Mouse (Mus musculus): ENCODE measurements around the gene Nkx2-3. TPM values are rescaled to one million over a fixed set of nuclear protein-coding genes. Genes with fewer than 3 reads are reported as not detected.

Gene Nkx2-3
- polyA plus RNA-seq, 1 experiment from 2014 or later = not detected

- Histone ChIP-seq H3K36me3 (replicated peaks; ENCODE audit: control insufficient read depth, insufficient read depth) (no peaks in the 10 kb centered on the region), H3K9me3 (ENCODE audit: control insufficient read depth, low read length) (no peaks in the 10 kb centered on the region), H3K4me1 (replicated peaks; ENCODE audit: control insufficient read depth, insufficient read depth, low read length) (no peaks in the 10 kb centered on the region), H3K27ac (no peak overlapping the region), H3K4me2 (replicated peaks) (no peak overlapping the region), H3K27me3 (ENCODE audit: control insufficient read depth, insufficient read depth, low read length) (peaks cover 98% of the 10 kb centered on the region), H3K9ac (no peak overlapping the region), H3K4me3 (replicated peaks; ENCODE audit: low read length) (no peak overlapping the region)
- ATAC-seq (ENCODE audit: low FRiP score) (no peak), DNase-seq (ENCODE audit: low spot score) (no peak)
- 7% methylated on average over 7 of the region's 7 CpGs for WGBS
These were observed 7.5 kb upstream of the Nkx2-3 start for GRCm38 (mm10) chr19:43604492-43605120.

DNA sequence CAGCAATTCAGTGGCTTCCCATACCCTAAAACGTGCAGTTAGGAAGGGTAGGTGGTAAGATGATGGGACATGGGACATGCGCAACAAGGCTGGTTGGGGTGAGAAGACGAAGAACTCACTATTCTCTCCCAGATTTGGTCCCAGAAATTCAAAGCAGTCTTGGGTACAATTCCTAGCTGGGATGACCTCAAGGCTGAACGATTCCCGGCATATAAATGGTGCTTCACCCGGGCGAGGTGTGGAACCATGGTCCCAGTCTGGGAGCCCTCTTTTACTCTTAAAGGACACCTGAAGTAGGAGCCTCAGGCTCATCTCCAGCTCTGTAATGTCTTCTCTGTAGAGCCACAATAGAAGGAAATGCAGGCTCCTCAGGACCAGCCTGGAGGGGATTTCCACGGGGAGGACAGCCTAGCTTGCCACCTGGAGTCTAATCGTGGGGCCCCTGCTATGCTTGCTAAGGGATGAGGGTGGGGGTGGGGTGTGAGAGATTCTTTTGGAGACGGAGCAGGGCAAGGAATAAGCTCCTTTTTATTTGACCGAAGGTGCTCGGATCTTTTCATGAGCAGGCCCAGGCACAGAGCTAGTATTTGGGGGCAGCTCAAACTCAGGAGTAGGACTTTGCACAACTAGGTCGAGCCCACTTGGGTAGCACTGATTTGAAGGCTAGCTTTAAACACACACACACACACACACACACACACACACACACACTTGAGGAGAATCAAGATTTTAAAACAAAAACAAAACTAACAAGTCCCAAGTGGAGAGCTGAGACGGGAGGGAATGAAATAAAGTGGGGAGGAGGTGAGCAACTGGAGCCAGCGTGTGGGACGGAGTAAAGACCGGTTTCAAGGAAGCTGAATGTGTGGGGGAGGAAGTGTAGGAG lies 6.2 kb upstream of the Nkx2-3 start:
- whole genome bisulfite sequencing = 3% methylated on average over 17 of the region's 17 CpGs
- no peaks in the 10 kb centered on the region for H3K4me1 ChIP-seq (replicated peaks; ENCODE audit: control insufficient read depth, insufficient read depth, low read length)
- peaks cover 98% of the 10 kb centered on the region for H3K27me3 ChIP-seq (ENCODE audit: control insufficient read depth, insufficient read depth, low read length)
- DNase-seq (ENCODE audit: low spot score) (no peak), ATAC-seq (ENCODE audit: low FRiP score) (no peak)
- H3K27ac ChIP-seq = no peak overlapping the region
- H3K4me3 ChIP-seq (replicated peaks; ENCODE audit: low read length) = no peak overlapping the region
- H3K9ac ChIP-seq = no peak overlapping the region
- H3K4me2 ChIP-seq (replicated peaks) = no peak overlapping the region
- H3K9me3 ChIP-seq (ENCODE audit: control insufficient read depth, low read length) = no peaks in the 10 kb centered on the region
- H3K36me3 ChIP-seq (replicated peaks; ENCODE audit: control insufficient read depth, insufficient read depth) = no peaks in the 10 kb centered on the region

DNA sequence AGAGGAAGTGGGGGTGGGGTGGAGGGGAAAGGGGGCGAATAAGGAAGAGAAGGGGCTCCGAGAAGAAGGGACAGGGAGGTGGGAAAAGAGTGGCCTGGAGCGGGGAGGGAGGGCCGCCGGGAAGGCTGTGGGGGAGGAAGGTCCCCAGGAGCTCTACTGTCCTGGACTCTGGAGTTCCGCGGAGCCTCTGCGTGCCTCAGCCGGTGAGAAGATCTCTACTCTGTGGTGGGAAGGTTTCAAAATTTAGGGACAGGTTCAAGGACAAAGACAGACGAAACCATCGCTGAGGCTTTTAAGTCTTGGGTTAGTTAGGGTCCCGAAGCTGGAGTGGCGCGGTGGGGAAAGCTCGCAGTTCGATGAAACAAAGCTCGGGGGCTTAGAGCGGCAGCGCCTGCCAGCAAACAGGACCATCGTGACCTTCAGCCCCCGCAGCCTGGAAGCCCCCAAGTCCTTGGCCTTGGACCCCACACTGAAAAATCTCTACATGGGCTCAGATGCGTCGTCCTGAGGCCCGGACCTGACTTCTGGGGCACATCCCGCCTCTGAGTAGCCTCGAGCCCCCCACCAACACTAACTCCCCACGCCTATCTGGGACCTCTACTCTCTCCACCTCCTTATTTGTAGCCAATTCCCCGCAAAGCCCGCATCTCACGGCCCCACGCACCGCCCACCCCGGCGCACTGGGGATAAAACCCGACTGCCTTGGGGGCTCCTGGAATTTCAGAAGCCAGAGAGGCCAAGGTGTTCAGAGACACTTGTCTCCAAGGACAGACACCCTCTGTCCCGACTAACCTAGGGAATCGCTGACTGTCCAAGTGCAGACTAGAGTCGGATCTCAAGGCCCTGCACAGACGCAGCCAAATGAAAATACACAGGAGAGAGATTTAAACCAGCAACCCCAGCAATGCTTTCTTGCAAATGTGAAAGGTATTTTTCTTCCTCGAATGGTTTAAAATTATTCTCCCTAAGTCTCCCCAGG lies 5.3 kb upstream of the Nkx2-3 start:
- Histone ChIP-seq H3K9ac (no peak overlapping the region), H3K4me3 (replicated peaks; ENCODE audit: low read length) (no peak overlapping the region), H3K4me1 (replicated peaks; ENCODE audit: control insufficient read depth, insufficient read depth, low read length) (no peaks in the 10 kb centered on the region), H3K27ac (no peak overlapping the region), H3K4me2 (replicated peaks) (no peak overlapping the region), H3K9me3 (ENCODE audit: control insufficient read depth, low read length) (no peaks in the 10 kb centered on the region), H3K27me3 (ENCODE audit: control insufficient read depth, insufficient read depth, low read length) (peaks cover 98% of the 10 kb centered on the region), H3K36me3 (replicated peaks; ENCODE audit: control insufficient read depth, insufficient read depth) (no peaks in the 10 kb centered on the region)
- 2% methylated on average over 40 of the region's 40 CpGs for WGBS
- ATAC-seq (ENCODE audit: low FRiP score) (no peak), DNase-seq (ENCODE audit: low spot score) (no peak)

DNA sequence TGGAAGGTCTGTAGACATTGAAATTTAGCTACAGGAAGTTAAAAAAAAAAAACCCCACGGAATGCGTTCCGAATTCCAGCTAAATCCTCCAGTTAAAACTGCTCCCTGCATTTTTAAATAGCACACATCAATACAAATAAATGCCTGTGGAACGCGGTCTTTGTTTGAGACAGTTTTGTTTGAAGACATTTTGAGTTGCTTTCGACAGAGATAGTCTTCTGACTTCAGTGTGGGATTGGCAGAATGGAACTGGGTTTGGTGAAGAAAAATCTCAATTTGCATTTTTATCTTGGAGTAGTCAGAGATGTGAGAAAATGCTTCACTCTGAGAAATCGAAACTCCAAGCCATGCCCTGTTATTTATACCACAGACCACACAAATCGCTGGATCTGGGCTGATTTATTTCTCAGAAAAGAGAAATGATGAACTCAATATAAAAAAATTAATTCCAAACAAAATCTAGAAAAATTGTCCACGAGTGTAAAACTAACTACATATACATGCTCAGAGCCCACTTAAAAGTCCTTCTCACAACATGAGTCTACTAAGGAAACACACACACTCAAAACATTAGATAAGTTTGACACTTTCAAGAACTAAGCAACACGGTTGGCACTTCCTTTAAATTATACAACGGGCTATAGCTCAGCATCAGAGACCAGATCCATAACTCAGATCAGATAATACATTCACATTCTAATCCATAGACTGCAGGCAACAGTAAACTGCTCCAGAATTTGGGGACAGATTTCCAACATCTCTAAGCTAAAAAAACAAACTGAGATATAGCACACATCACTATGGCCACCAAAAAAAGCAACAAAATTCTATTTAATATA lies 4.1 kb upstream of the Nkx2-3 start:
- Histone ChIP-seq H3K4me1 (replicated peaks; ENCODE audit: control insufficient read depth, insufficient read depth, low read length) (no peaks in the 10 kb centered on the region), H3K9me3 (ENCODE audit: control insufficient read depth, low read length) (no peaks in the 10 kb centered on the region), H3K4me2 (replicated peaks) (no peak overlapping the region), H3K36me3 (replicated peaks; ENCODE audit: control insufficient read depth, insufficient read depth) (no peaks in the 10 kb centered on the region), H3K4me3 (replicated peaks; ENCODE audit: low read length) (no peak overlapping the region), H3K27ac (no peak overlapping the region), H3K27me3 (ENCODE audit: control insufficient read depth, insufficient read depth, low read length) (peaks cover 98% of the 10 kb centered on the region), H3K9ac (no peak overlapping the region)
- DNase-seq (ENCODE audit: low spot score) = peak; percentile 55
- ATAC-seq (ENCODE audit: low FRiP score) = no peak
- 2% methylated on average over 11 of the region's 11 CpGs for WGBS

DNA sequence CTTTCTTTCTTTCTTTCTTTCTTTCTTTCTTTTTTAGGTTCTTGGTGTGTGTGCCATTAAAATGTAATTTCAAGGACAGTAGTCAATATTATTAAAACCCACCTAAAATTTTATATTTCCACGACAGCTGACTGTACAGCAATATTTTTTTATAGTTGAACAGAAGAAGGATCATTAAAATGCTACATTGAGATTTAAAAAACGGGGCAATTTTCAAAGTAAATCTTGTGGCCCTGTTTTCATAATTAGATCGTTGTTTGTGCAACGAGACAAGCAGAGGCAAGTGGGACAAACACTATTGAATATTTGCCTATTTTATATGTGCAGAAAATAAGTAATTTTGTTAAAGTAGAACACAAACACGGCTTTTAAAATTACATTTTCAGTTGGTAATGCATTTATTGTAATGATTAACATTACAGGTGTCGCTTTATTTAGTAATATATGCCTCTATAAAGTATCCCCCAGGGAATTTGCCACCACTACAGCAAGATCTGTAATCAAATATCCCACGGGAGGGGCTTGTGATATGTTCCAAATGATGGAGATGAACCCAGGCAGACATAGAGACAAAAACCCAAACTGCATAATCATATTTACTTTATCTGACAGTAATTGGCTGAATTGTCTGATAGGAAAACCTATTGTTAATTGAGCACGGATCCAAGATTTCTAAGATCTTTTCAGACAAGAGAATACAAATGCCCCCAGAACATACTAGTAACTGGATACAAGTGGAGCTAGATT lies 3.2 kb upstream of the Nkx2-3 start:
- no peak for ATAC-seq (ENCODE audit: low FRiP score)
- DNase-seq (ENCODE audit: low spot score) = no peak
- no peak overlapping the region for H3K9ac ChIP-seq
- no peak overlapping the region for H3K4me2 ChIP-seq (replicated peaks)
- no peak overlapping the region for H3K4me3 ChIP-seq (replicated peaks; ENCODE audit: low read length)
- no peak overlapping the region for H3K27ac ChIP-seq
- WGBS = 9% methylated on average over 8 of the region's 8 CpGs
- no peaks in the 10 kb centered on the region for H3K9me3 ChIP-seq (ENCODE audit: control insufficient read depth, low read length)
- H3K4me1 ChIP-seq (replicated peaks; ENCODE audit: control insufficient read depth, insufficient read depth, low read length) = no peaks in the 10 kb centered on the region
- peaks cover 98% of the 10 kb centered on the region for H3K27me3 ChIP-seq (ENCODE audit: control insufficient read depth, insufficient read depth, low read length)
- H3K36me3 ChIP-seq (replicated peaks; ENCODE audit: control insufficient read depth, insufficient read depth) = no peaks in the 10 kb centered on the region

DNA sequence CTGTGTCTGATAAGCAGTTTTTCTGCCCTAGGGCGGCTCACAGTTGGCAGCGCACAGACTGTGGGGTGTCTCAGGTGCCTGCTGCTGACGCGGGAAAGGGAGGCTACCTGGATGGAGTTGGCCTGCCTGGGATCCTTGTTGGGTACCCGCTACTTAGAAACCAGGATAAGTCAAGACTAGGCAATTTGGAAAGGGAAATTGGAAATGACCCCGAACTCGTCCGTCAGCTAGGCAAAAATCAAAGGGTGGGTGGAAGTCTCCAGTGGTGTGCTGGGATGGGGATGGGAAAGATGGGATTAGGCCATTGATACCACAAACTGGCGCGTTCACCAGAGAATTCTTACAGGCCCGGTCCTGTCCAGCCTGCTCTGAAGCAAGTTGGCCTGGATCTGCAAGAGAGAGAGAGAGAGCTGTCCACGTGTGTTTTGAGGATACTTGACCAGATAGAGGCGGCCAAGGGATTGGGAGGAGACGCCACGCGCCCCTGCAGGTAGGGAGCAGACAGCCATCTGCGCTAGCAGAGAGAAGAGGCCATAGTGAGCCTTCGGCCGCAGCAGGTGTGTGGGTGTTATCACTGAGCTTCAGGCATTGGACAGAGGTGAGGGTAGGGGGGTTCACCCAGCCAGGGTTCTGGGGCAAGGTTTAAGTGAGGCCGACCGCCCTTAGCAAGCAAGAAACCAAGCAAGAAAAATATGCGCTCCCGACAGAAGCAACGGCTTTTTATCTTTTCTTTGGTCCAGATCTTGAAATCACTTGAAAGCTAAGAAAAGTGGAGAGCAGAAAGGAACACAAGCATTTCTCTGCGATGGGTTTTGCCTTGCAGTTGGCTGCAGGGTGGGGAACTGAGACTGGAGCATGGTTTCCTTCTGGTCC lies 2.4 kb upstream of the Nkx2-3 start:
- H3K9me3 ChIP-seq (ENCODE audit: control insufficient read depth, low read length) = no peaks in the 10 kb centered on the region
- no peak for ATAC-seq (ENCODE audit: low FRiP score)
- H3K4me3 ChIP-seq (replicated peaks; ENCODE audit: low read length) = no peak overlapping the region
- H3K9ac ChIP-seq = no peak overlapping the region
- H3K4me2 ChIP-seq (replicated peaks) = no peak overlapping the region
- peaks cover 5% of the 10 kb centered on the region; the same call in 1 of the 2 replicates for H3K4me1 ChIP-seq (replicated peaks; ENCODE audit: control insufficient read depth, insufficient read depth, low read length)
- H3K27ac ChIP-seq = no peak overlapping the region
- no peak for DNase-seq (ENCODE audit: low spot score)
- peaks cover 92% of the 10 kb centered on the region for H3K27me3 ChIP-seq (ENCODE audit: control insufficient read depth, insufficient read depth, low read length)
- WGBS = 2% methylated on average over 25 of the region's 25 CpGs
- no peaks in the 10 kb centered on the region for H3K36me3 ChIP-seq (replicated peaks; ENCODE audit: control insufficient read depth, insufficient read depth)

GRCm38 (mm10) chr19:43610341-43610848 lies 1.7 kb upstream of the Nkx2-3 start:
- Histone ChIP-seq H3K27me3 (ENCODE audit: control insufficient read depth, insufficient read depth, low read length) (peaks cover 91% of the 10 kb centered on the region), H3K4me1 (replicated peaks; ENCODE audit: control insufficient read depth, insufficient read depth, low read length) (peaks cover 7% of the 10 kb centered on the region; the same call in 1 of the 2 replicates), H3K4me2 (replicated peaks) (no peak overlapping the region), H3K9ac (no peak overlapping the region), H3K36me3 (replicated peaks; ENCODE audit: control insufficient read depth, insufficient read depth) (no peaks in the 10 kb centered on the region), H3K9me3 (ENCODE audit: control insufficient read depth, low read length) (no peaks in the 10 kb centered on the region), H3K27ac (no peak overlapping the region), H3K4me3 (replicated peaks; ENCODE audit: low read length) (no peak overlapping the region)
- DNase-seq (ENCODE audit: low spot score) = no peak
- no peak for ATAC-seq (ENCODE audit: low FRiP score)
- under 1% methylated on average over 32 of the region's 32 CpGs for WGBS

All from hindbrain, embryonic 14.5 days (tissue).